19 mouse cellular contexts compared by ENCODE assay signal in the genomic region with DNA sequence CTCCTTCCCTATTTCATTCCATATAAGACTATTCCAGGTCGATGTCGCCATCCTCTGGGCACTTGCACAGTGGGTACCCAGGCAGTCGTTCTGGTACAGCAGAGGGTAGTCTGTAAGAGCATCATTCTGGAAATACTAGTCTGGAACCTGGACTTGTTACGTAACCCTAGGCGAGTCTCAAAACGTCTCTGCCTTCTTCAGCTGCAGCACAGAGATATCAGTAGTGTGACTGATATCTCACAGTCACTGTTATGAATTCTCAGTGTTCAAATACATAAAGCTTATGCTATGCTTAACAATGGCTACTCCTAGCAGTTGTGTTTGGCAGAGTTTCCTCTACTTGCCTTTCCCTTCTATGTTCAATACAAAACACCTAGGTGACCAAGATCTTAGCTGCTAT. TPM values are rescaled to one million over a fixed set of nuclear protein-coding genes. Genes with fewer than 3 reads are reported as not detected.
DNase-seq lines count a peak whose midpoint lies in the region; ATAC-seq and TF ChIP-seq lines count a peak whose summit lies in the region.
"Had no signal": no experiment of that assay in that cellular context is flagged by ENCODE, and none has a peak within 500 bp of the region (broad histone marks: within the 10 kb centered on the region; RNA-seq: fewer than 3 reads in every experiment).

No protein-coding gene starts in this region.

- no peaks in the 10 kb centered on the region for H3K9me3 ChIP-seq in hindbrain, postnatal 0 days (ENCODE audit: low read length)
- H3K9me3 ChIP-seq in hindbrain, embryonic 14.5 days (ENCODE audit: control insufficient read depth, low read length): no peaks in the 10 kb centered on the region
- H3K9me3 ChIP-seq in liver, embryonic 16.5 days (replicated peaks; ENCODE audit: control insufficient read depth, low read length): no peaks in the 10 kb centered on the region
- H3K9me3 ChIP-seq in neural tube, embryonic 15.5 days (replicated peaks): no peaks in the 10 kb centered on the region
- H3K9me3 ChIP-seq: forebrain, embryonic 10.5 days; hindbrain, embryonic 13.5 days; limb, embryonic 13.5 days; midbrain, embryonic 10.5 days had no signal

- H3K9ac ChIP-seq in hindbrain, postnatal 0 days (replicated peaks; ENCODE audit: low read length): no peak overlapping the region
- no peak overlapping the region for H3K9ac ChIP-seq in hindbrain, embryonic 14.5 days
- H3K9ac ChIP-seq in liver, embryonic 16.5 days (ENCODE audit: low read depth, low read length): no peak overlapping the region
- no peak overlapping the region for H3K9ac ChIP-seq in neural tube, embryonic 15.5 days (replicated peaks)
- H3K9ac ChIP-seq: embryonic facial prominence, embryonic 13.5 days; hindbrain, embryonic 13.5 days; limb, embryonic 13.5 days had no signal

- H3K4me1 ChIP-seq in hindbrain, postnatal 0 days (ENCODE audit: insufficient read depth, low read length): no peaks in the 10 kb centered on the region
- H3K4me1 ChIP-seq in hindbrain, embryonic 14.5 days (replicated peaks; ENCODE audit: control insufficient read depth, insufficient read depth, low read length): no peaks in the 10 kb centered on the region
- peaks cover 22% of the 10 kb centered on the region for H3K4me1 ChIP-seq in liver, embryonic 16.5 days (ENCODE audit: control insufficient read depth, low read depth, low read length)
- no peaks in the 10 kb centered on the region for H3K4me1 ChIP-seq in neural tube, embryonic 15.5 days
- H3K4me1 ChIP-seq: embryonic facial prominence, embryonic 13.5 days; forebrain, embryonic 10.5 days; hindbrain, embryonic 13.5 days; limb, embryonic 13.5 days; midbrain, embryonic 10.5 days had no signal

- no peak for DNase-seq in hindbrain, postnatal 0 days (ENCODE audit: low spot score)
- DNase-seq in hindbrain, embryonic 14.5 days (ENCODE audit: low spot score): no peak
- DNase-seq in MEL-GATA-1-ER (ENCODE audit: extremely low read depth, low read depth): peak; percentile 81
- no peak for DNase-seq in kidney, postnatal 4 days
- no peak for DNase-seq in cerebellum, adult 11 months
- DNase-seq: cerebellum, adult 11-12 months; heart, postnatal 14 days; lung, postnatal 14 days had no signal

- H3K27me3 ChIP-seq in hindbrain, postnatal 0 days (ENCODE audit: insufficient read depth, low read length): no peaks in the 10 kb centered on the region
- no peaks in the 10 kb centered on the region for H3K27me3 ChIP-seq in hindbrain, embryonic 14.5 days (ENCODE audit: control insufficient read depth, insufficient read depth, low read length)
- H3K27me3 ChIP-seq in liver, embryonic 16.5 days (ENCODE audit: control insufficient read depth, insufficient read depth, low read depth, low read length): no peaks in the 10 kb centered on the region
- H3K27me3 ChIP-seq in neural tube, embryonic 15.5 days (replicated peaks): no peaks in the 10 kb centered on the region
- H3K27me3 ChIP-seq: CH12.LX; embryonic facial prominence, embryonic 13.5 days; hindbrain, embryonic 13.5 days; limb, embryonic 13.5 days had no signal

- H3K36me3 ChIP-seq in hindbrain, postnatal 0 days (ENCODE audit: insufficient read depth, low read length): no peaks in the 10 kb centered on the region
- 0 out of 2 replicates have a peak, but pooled peaks cover 6% of the 10 kb centered on the region for H3K36me3 ChIP-seq in hindbrain, embryonic 14.5 days (replicated peaks; ENCODE audit: control insufficient read depth, insufficient read depth)
- H3K36me3 ChIP-seq in liver, embryonic 16.5 days (ENCODE audit: control insufficient read depth, insufficient read depth): peaks cover 8% of the 10 kb centered on the region
- H3K36me3 ChIP-seq in neural tube, embryonic 15.5 days: peaks cover 9% of the 10 kb centered on the region; the same call in 1 of the 2 replicates

- H3K27ac ChIP-seq in hindbrain, postnatal 0 days: no peak overlapping the region
- no peak overlapping the region for H3K27ac ChIP-seq in hindbrain, embryonic 14.5 days
- H3K27ac ChIP-seq in liver, embryonic 16.5 days (ENCODE audit: low read length): peak overlapping the region; percentile 71
- H3K27ac ChIP-seq in neural tube, embryonic 15.5 days (replicated peaks): no peak overlapping the region
- H3K27ac ChIP-seq: embryonic facial prominence, embryonic 13.5 days; forebrain, embryonic 10.5 days; hindbrain, embryonic 13.5 days; limb, embryonic 13.5 days; midbrain, embryonic 10.5 days had no signal

- 80% methylated on average over 6 of the region's 6 CpGs for WGBS in hindbrain, postnatal 0 days
- WGBS in hindbrain, embryonic 14.5 days: 73% methylated on average over 6 of the region's 6 CpGs
- 29% methylated on average over 6 of the region's 6 CpGs for WGBS in liver, embryonic 16.5 days (ENCODE audit: insufficient replicate concordance)
- WGBS in neural tube, embryonic 15.5 days: 82% methylated on average over 6 of the region's 6 CpGs

- peak; percentile 35 for TF ChIP-seq CTCF in hindbrain, postnatal 0 days (IDR thresholded peaks at IDR 0.05; ENCODE audit: low read depth)

- no peak overlapping the region for H3K4me2 ChIP-seq in hindbrain, postnatal 0 days (ENCODE audit: low read depth, low read length)
- H3K4me2 ChIP-seq in hindbrain, embryonic 14.5 days (replicated peaks): no peak overlapping the region
- H3K4me2 ChIP-seq in liver, embryonic 16.5 days (ENCODE audit: low read depth, low read length): peak overlapping the region; percentile 34
- no peak overlapping the region for H3K4me2 ChIP-seq in neural tube, embryonic 15.5 days
- H3K4me2 ChIP-seq: embryonic facial prominence, embryonic 13.5 days; hindbrain, embryonic 13.5 days; limb, embryonic 13.5 days had no signal

- ATAC-seq in hindbrain, postnatal 0 days: no peak
- ATAC-seq in hindbrain, embryonic 14.5 days (ENCODE audit: low FRiP score): no peak
- ATAC-seq in erythroblast, adult 5-6 weeks (replicated peaks; ENCODE audit: low FRiP score, poor library complexity, severe bottlenecking): peak; percentile 86
- peak; percentile 89 for ATAC-seq in liver, embryonic 16.5 days (ENCODE audit: low read depth)
- ATAC-seq in neural tube, embryonic 15.5 days (ENCODE audit: low FRiP score): no peak
- ATAC-seq: intestine, postnatal 0 days had no signal

- no peak overlapping the region for H3K4me3 ChIP-seq in hindbrain, postnatal 0 days (ENCODE audit: low read length)
- H3K4me3 ChIP-seq in hindbrain, embryonic 14.5 days (replicated peaks; ENCODE audit: low read length): no peak overlapping the region
- H3K4me3 ChIP-seq in liver, embryonic 16.5 days (ENCODE audit: low read depth, low read length): no peak overlapping the region
- no peak overlapping the region for H3K4me3 ChIP-seq in neural tube, embryonic 15.5 days (replicated peaks)
- H3K4me3 ChIP-seq: embryonic facial prominence, embryonic 13.5 days; forebrain, embryonic 10.5 days; hindbrain, embryonic 13.5 days; limb, embryonic 13.5 days; midbrain, embryonic 10.5 days; myocyte had no signal

RNA-seq across cellular contexts. Expression of a gene that starts 9.8 kb away (rescaled TPM):
- 5.5 and 7.1 TPM in 2 replicates for total RNA-seq in hindbrain, postnatal 0 days (2014; rRNA removed)
- 5.6 and 5.9 TPM in 2 replicates for polyA plus RNA-seq in hindbrain, postnatal 0 days (2015; fragmentation: Nextera tagmentation; extraction: Ambion mirVana)
- 9.9 TPM in 2 replicates for polyA plus RNA-seq in hindbrain, embryonic 14.5 days (2014; fragmentation: Nextera tagmentation; extraction: Ambion mirVana)
- total RNA-seq in erythroblast, adult 5-6 weeks (2015; ENCODE audit: low replicate concordance): 37.8 and 43.4 TPM in 2 replicates
- total RNA-seq in erythroblast, adult 5-6 weeks (2017; ENCODE audit: low replicate concordance): 71.8 and 86.0 TPM in 2 replicates
- 13.9 and 15.4 TPM in 2 replicates for polyA plus RNA-seq in liver, embryonic 16.5 days (2015; fragmentation: Nextera tagmentation; extraction: Ambion mirVana)
- polyA plus RNA-seq in neural tube, embryonic 15.5 days (2015; fragmentation: Nextera tagmentation; extraction: Ambion mirVana): 9.0 and 10.7 TPM in 2 replicates

Comparison
In these comparisons a context has a peak if more than half of its experiments do, and no peak if none do; other contexts are left out.
1. ATAC-seq: peak in erythroblast, adult 5-6 weeks (single experiment) and liver, embryonic 16.5 days (single experiment); none in hindbrain, postnatal 0 days (single experiment), hindbrain, embryonic 14.5 days (single experiment) and neural tube, embryonic 15.5 days (single experiment).